Mouse (Mus musculus): ENCODE results near the gene Hoxa10. TPM values are rescaled to one million over a fixed set of nuclear protein-coding genes. Genes with fewer than 3 reads are reported as not detected.

Gene Hoxa10
- total RNA-seq, 2 experiments from 2014 or later: not detected

GRCm38 (mm10) chr6:52251177-52251879, 10.7 kb upstream of the Hoxa10 start:
- DNase-seq (ENCODE audit: extremely low spot score in 1 of 2, low spot score in 2 of 2): no peak
- intact Hi-C loops (cut with DNase I): loop anchor here (10.0 kb wide), 1 partner anchor 893 kb away; no protein-coding TSS in a partner anchor

- no peak for DNase-seq (ENCODE audit: extremely low spot score in 1 of 2, low spot score in 2 of 2)
- intact Hi-C loops (cut with DNase I): loop anchor here (10.0 kb wide), 1 partner anchor 895 kb away; no protein-coding TSS in a partner anchor
Measured at GRCm38 (mm10) chr6:52249826-52250225, 9.2 kb upstream of the Hoxa10 start.

GRCm38 (mm10) chr6:52249415-52249738, 8.7 kb upstream of the Hoxa10 start:
- DNase-seq (ENCODE audit: extremely low spot score in 1 of 2, low spot score in 2 of 2): no peak
- intact Hi-C loops (cut with DNase I): no loop called here

- DNase-seq (ENCODE audit: extremely low spot score in 1 of 2, low spot score in 2 of 2): no peak
- intact Hi-C loops (cut with DNase I): no loop called here
Measured at GRCm38 (mm10) chr6:52248638-52249414, 8.2 kb upstream of the Hoxa10 start.

GRCm38 (mm10) chr6:52247766-52248637, 7.3 kb upstream of the Hoxa10 start:
- DNase-seq (ENCODE audit: extremely low spot score in 1 of 2, low spot score in 2 of 2): no peak
- intact Hi-C loops (cut with DNase I): no loop called here

GRCm38 (mm10) chr6:52246916-52247315, 6.3 kb upstream of the Hoxa10 start:
- intact Hi-C loops (cut with DNase I): no loop called here
- DNase-seq (ENCODE audit: extremely low spot score in 1 of 2, low spot score in 2 of 2): no peak

GRCm38 (mm10) chr6:52246403-52246803, 5.7 kb upstream of the Hoxa10 start:
- intact Hi-C loops (cut with DNase I): no loop called here
- no peak for DNase-seq (ENCODE audit: extremely low spot score in 1 of 2, low spot score in 2 of 2)

GRCm38 (mm10) chr6:52245757-52246142, 5.1 kb upstream of the Hoxa10 start, which contains the start of gene Hoxa11:
Gene Hoxa11, minus strand, starts transcription at chr6:52245810.
- DNase-seq (ENCODE audit: extremely low spot score in 1 of 2, low spot score in 2 of 2): no peak
- intact Hi-C loops (cut with DNase I): no loop called here

- no peak for DNase-seq (ENCODE audit: extremely low spot score in 1 of 2, low spot score in 2 of 2)
- intact Hi-C loops (cut with DNase I): no loop called here
Measured at GRCm38 (mm10) chr6:52245040-52245756, 4.5 kb upstream of the Hoxa10 start.

- no peak for DNase-seq (ENCODE audit: extremely low spot score in 1 of 2, low spot score in 2 of 2)
- intact Hi-C loops (cut with DNase I): no loop called here
Measured at GRCm38 (mm10) chr6:52244471-52245039, 3.9 kb upstream of the Hoxa10 start.

GRCm38 (mm10) chr6:52243681-52244121, 3.0 kb upstream of the Hoxa10 start:
- intact Hi-C loops (cut with DNase I): no loop called here
- no peak for DNase-seq (ENCODE audit: extremely low spot score in 1 of 2, low spot score in 2 of 2)

GRCm38 (mm10) chr6:52242801-52243332, 2.2 kb upstream of the Hoxa10 start:
- intact Hi-C loops (cut with DNase I): no loop called here
- DNase-seq (ENCODE audit: extremely low spot score in 1 of 2, low spot score in 2 of 2): no peak

GRCm38 (mm10) chr6:52241001-52241621, 457 bp upstream of the Hoxa10 start:
- no peak for DNase-seq (ENCODE audit: extremely low spot score in 1 of 2, low spot score in 2 of 2)
- intact Hi-C loops (cut with DNase I): no loop called here

GRCm38 (mm10) chr6:52239625-52240388, 847 bp downstream of the Hoxa10 start:
- intact Hi-C loops (cut with DNase I): loop anchor here (5.0 kb wide), 1 partner anchor 1063 kb away; no protein-coding TSS in a partner anchor

GRCm38 (mm10) chr6:52238976-52239375, 1.7 kb downstream of the Hoxa10 start:
- no peak for DNase-seq (ENCODE audit: extremely low spot score in 1 of 2, low spot score in 2 of 2)
- intact Hi-C loops (cut with DNase I): loop anchor here (5.0 kb wide), 1 partner anchor 1062 kb away; no protein-coding TSS in a partner anchor

More at GRCm38 (mm10) chr6:52239625-52240388, 847 bp downstream of the Hoxa10 start:
- no peak for DNase-seq (ENCODE audit: extremely low spot score in 1 of 2, low spot score in 2 of 2)

GRCm38 (mm10) chr6:52238155-52238545, 2.5 kb downstream of the Hoxa10 start:
- intact Hi-C loops (cut with DNase I): loop anchor here (5.0 kb wide), 1 partner anchor 1061 kb away; no protein-coding TSS in a partner anchor
- no peak for DNase-seq (ENCODE audit: extremely low spot score in 1 of 2, low spot score in 2 of 2)
